Mouse (Mus musculus): ENCODE results near the gene Usp50. TPM values are rescaled to one million over a fixed set of nuclear protein-coding genes. Genes with fewer than 3 reads are reported as not detected.
A peak's percentile ranks its signal among the peaks of the same experiment; 100 is the strongest.

The Usp50 gene
- polyA plus RNA-seq, 1 experiment from 2014 or later, result 3.7 TPM

DNA sequence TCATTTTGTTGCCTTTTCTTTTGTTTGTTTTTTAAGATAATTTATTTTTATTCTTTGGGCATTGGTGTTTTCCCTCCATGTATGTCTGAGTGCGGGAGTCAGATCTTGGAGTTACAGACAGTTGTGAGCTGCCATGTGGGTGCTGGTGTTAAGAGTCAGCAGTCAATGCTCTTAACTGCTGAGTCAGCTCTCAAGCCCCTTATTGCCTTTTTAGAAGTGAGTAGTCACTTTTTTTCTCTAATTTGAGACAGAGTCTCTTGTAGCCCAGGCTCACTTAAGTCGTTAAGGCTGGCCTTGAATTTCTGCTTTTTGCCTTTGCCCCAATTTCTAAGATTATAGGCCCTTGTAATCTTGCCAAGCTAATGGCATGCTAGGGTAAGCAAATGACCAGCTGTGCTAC is 52.8 kb downstream of the Usp50 start:
- 96% methylated on average over 2 of the region's 2 CpGs for WGBS
- H3K36me3 ChIP-seq, result peaks cover 54% of the 10 kb centered on the region
- no peaks in the 10 kb centered on the region for H3K27me3 ChIP-seq (replicated peaks)
- no peak overlapping the region for H3K4me2 ChIP-seq (replicated peaks)
- no peak overlapping the region for H3K27ac ChIP-seq
- no peaks in the 10 kb centered on the region for H3K4me1 ChIP-seq
- no peak overlapping the region for H3K9ac ChIP-seq
- no peak overlapping the region for H3K4me3 ChIP-seq
- no peaks in the 10 kb centered on the region for H3K9me3 ChIP-seq
- no peak for ATAC-seq (ENCODE audit: low FRiP score, low read depth)

DNA sequence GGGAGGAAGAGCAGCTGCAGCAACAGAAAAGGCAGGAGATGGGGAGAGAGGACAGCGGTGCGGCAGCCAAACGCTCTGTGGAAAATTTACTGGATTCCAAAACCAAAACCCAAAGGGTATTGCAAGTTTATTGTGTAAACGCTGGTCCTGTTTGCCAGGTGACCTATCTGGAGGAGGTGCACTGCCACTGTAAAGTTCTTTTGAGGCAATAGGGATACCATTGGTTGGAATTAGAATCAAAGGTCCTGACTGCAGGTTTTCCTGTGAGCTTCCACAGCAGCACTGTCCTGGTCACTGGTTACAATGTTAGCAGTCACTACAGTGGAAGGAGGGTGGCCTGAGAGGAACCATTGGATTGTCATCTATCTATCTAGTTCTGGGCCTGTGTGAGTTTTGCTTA is 54.1 kb downstream of the Usp50 start:
- H3K4me1 ChIP-seq, result no peaks in the 10 kb centered on the region
- H3K36me3 ChIP-seq, result peaks cover 44% of the 10 kb centered on the region
- H3K9ac ChIP-seq, result no peak overlapping the region
- H3K4me2 ChIP-seq (replicated peaks), result no peak overlapping the region
- H3K4me3 ChIP-seq, result no peak overlapping the region
- no peaks in the 10 kb centered on the region for H3K9me3 ChIP-seq
- H3K27ac ChIP-seq, result no peak overlapping the region
- H3K27me3 ChIP-seq (replicated peaks), result no peaks in the 10 kb centered on the region
- no peak for ATAC-seq (ENCODE audit: low FRiP score, low read depth)
- WGBS, result 97% methylated on average over 4 of the region's 4 CpGs

GRCm38 (mm10) chr2:126712950-126713349 is 70.3 kb downstream of the Usp50 start:
- H3K4me3 ChIP-seq, result no peak overlapping the region
- no peak overlapping the region for H3K27ac ChIP-seq
- ATAC-seq (ENCODE audit: low FRiP score, low read depth), result no peak
- peaks cover 7% of the 10 kb centered on the region for H3K4me1 ChIP-seq
- no peak overlapping the region for H3K9ac ChIP-seq
- no peak overlapping the region for H3K4me2 ChIP-seq (replicated peaks)
- no peaks in the 10 kb centered on the region; the same call in 1 of the 2 replicates for H3K36me3 ChIP-seq
- no peaks in the 10 kb centered on the region for H3K27me3 ChIP-seq (replicated peaks)
- no peaks in the 10 kb centered on the region for H3K9me3 ChIP-seq

DNA sequence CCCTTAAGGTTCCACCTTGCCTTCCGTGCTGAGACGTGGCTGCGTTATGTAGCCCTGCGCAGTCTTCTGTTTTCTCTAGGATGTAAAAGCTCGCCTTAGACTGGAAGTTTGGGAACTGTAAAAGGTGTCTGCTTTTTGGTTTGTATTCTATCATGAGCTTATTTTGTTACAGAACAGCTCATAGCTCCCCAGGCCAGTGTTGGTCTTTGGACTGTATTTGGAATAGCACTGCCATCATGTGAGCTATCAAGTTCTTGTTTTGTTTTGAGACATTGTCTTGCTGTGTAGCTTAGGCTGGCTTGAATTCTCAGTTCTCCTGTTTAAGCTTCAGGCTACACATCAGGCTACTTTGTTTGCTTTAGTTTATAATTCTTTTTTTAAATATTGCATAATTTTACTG is 70.7 kb downstream of the Usp50 start:
- H3K4me3 ChIP-seq, result no peak overlapping the region
- H3K27ac ChIP-seq, result no peak overlapping the region
- H3K9ac ChIP-seq, result no peak overlapping the region
- no peak overlapping the region for H3K4me2 ChIP-seq (replicated peaks)
- ATAC-seq (ENCODE audit: low FRiP score, low read depth), result no peak
- WGBS, result 96% methylated on average over 5 of the region's 5 CpGs
- peaks cover 9% of the 10 kb centered on the region for H3K4me1 ChIP-seq
- H3K9me3 ChIP-seq, result no peaks in the 10 kb centered on the region
- H3K36me3 ChIP-seq, result no peaks in the 10 kb centered on the region; the same call in 1 of the 2 replicates
- H3K27me3 ChIP-seq (replicated peaks), result no peaks in the 10 kb centered on the region

- Histone ChIP-seq H3K9me3 (no peaks in the 10 kb centered on the region), H3K27me3 (replicated peaks) (no peaks in the 10 kb centered on the region), H3K4me3 (no peak overlapping the region), H3K36me3 (no peaks in the 10 kb centered on the region; the same call in 1 of the 2 replicates), H3K27ac (no peak overlapping the region), H3K4me2 (replicated peaks) (peak overlapping the region; percentile 63), H3K4me1 (peaks cover 9% of the 10 kb centered on the region), H3K9ac (no peak overlapping the region)
- WGBS, result 88% methylated on average over 4 of the region's 4 CpGs
- ATAC-seq (ENCODE audit: low FRiP score, low read depth), result no peak
These were observed 74.9 kb downstream of the Usp50 start for GRCm38 (mm10) chr2:126708361-126708760.

DNA sequence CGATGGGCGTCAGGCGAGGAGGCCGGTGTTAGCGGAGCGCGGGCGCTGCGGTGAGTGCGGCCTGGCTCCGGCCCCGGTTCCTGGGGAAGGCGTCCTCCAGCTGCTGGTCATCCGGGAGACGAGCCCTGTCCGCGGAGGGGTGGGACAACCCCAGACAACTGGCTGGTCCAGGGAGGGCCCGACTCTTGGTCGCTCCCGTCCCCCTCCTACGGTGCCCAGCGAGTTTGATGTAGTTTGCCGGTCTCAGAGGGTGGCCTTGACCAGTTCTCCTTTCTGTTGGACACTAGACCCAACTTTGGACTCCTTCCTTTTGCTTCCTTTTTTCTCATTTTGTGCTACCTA is 75.9 kb downstream of the Usp50 start:
- Histone ChIP-seq H3K27ac (peak overlapping the region; percentile 67), H3K9ac (peak overlapping the region; percentile 80), H3K27me3 (replicated peaks) (no peaks in the 10 kb centered on the region), H3K9me3 (no peaks in the 10 kb centered on the region), H3K4me1 (peaks cover 9% of the 10 kb centered on the region), H3K4me3 (peak overlapping the region; percentile 73), H3K36me3 (no peaks in the 10 kb centered on the region; the same call in 1 of the 2 replicates), H3K4me2 (replicated peaks) (peak overlapping the region; percentile 63)
- under 1% methylated on average over 23 of the region's 23 CpGs for WGBS
- ATAC-seq (ENCODE audit: low FRiP score, low read depth), result peak; percentile 86

GRCm38 (mm10) chr2:126706759-126707437 is 76.4 kb downstream of the Usp50 start, which contains the start of gene Usp8:
Gene Usp8, plus strand, starts transcription at chr2:126707328.
- 3% methylated on average over 47 of the region's 47 CpGs for WGBS
- Histone ChIP-seq H3K9ac (peak within 1 kb of the TSS; percentile 80), H3K4me2 (replicated peaks) (peak within 1 kb of the TSS; percentile 63), H3K4me3 (peak within 1 kb of the TSS; percentile 73), H3K4me1 (peaks cover 9% of the 10 kb centered on the region), H3K36me3 (no peaks in the 10 kb centered on the region; the same call in 1 of the 2 replicates), H3K27ac (peak within 1 kb of the TSS; percentile 67), H3K9me3 (no peaks in the 10 kb centered on the region), H3K27me3 (replicated peaks) (0 out of 2 replicates have a peak, but pooled peaks cover 2% of the 10 kb centered on the region)
- ATAC-seq (ENCODE audit: low FRiP score, low read depth), result peak; percentile 100

GRCm38 (mm10) chr2:126695285-126695684 is 88.0 kb downstream of the Usp50 start:
- no peak overlapping the region for H3K9ac ChIP-seq
- H3K9me3 ChIP-seq, result no peaks in the 10 kb centered on the region
- H3K4me2 ChIP-seq (replicated peaks), result no peak overlapping the region
- H3K4me3 ChIP-seq, result no peak overlapping the region
- WGBS, result 84% methylated on average over 6 of the region's 6 CpGs
- H3K4me1 ChIP-seq, result no peaks in the 10 kb centered on the region
- H3K27me3 ChIP-seq (replicated peaks), result no peaks in the 10 kb centered on the region
- no peak overlapping the region for H3K27ac ChIP-seq
- H3K36me3 ChIP-seq, result no peaks in the 10 kb centered on the region
- ATAC-seq (ENCODE audit: low FRiP score, low read depth), result no peak

GRCm38 (mm10) chr2:126691290-126691689 is 92.0 kb downstream of the Usp50 start:
- ATAC-seq (ENCODE audit: low FRiP score, low read depth), result no peak
- Histone ChIP-seq H3K27ac (no peak overlapping the region), H3K9me3 (no peaks in the 10 kb centered on the region), H3K4me1 (no peaks in the 10 kb centered on the region), H3K4me3 (no peak overlapping the region), H3K9ac (no peak overlapping the region), H3K4me2 (replicated peaks) (no peak overlapping the region), H3K36me3 (no peaks in the 10 kb centered on the region), H3K27me3 (replicated peaks) (no peaks in the 10 kb centered on the region)
- 83% methylated on average over 3 of the region's 3 CpGs for WGBS

DNA sequence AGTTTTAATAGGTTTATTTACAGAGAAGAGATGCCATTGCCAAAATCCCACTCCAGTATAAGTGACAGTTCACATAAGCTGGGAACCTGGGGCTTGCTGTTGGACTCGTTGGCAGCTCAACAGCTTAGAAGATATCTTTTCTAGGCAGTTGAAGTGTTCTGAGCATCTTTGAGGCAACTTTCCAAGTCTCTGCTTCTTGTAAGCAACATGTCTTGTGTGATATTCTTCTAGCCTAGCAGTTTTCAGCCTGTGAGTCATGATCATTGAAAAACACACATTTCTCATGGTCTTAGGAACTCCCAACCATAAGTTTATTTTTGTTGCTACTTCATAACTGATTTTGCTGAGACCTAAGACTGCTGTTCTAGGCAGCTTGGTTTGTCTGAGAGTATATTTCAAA is 100.3 kb downstream of the Usp50 start:
- Histone ChIP-seq H3K9me3 (peaks cover 5% of the 10 kb centered on the region), H3K4me1 (no peaks in the 10 kb centered on the region), H3K4me3 (no peak overlapping the region), H3K9ac (no peak overlapping the region), H3K27me3 (replicated peaks) (no peaks in the 10 kb centered on the region), H3K4me2 (replicated peaks) (no peak overlapping the region), H3K27ac (no peak overlapping the region), H3K36me3 (peaks cover 17% of the 10 kb centered on the region)
- ATAC-seq (ENCODE audit: low FRiP score, low read depth), result no peak
- WGBS, result 90% methylated on average over 1 of the region's 1 CpGs

GRCm38 (mm10) chr2:126682333-126682732 is 100.9 kb downstream of the Usp50 start:
- H3K9me3 ChIP-seq, result peaks cover 5% of the 10 kb centered on the region
- H3K4me2 ChIP-seq (replicated peaks), result no peak overlapping the region
- H3K27ac ChIP-seq, result no peak overlapping the region
- H3K4me1 ChIP-seq, result no peaks in the 10 kb centered on the region; the same call in 1 of the 2 replicates
- H3K4me3 ChIP-seq, result no peak overlapping the region
- peaks cover 17% of the 10 kb centered on the region for H3K36me3 ChIP-seq
- ATAC-seq (ENCODE audit: low FRiP score, low read depth), result no peak
- no peak overlapping the region for H3K9ac ChIP-seq
- WGBS, result 88% methylated on average over 2 of the region's 2 CpGs
- H3K27me3 ChIP-seq (replicated peaks), result no peaks in the 10 kb centered on the region

DNA sequence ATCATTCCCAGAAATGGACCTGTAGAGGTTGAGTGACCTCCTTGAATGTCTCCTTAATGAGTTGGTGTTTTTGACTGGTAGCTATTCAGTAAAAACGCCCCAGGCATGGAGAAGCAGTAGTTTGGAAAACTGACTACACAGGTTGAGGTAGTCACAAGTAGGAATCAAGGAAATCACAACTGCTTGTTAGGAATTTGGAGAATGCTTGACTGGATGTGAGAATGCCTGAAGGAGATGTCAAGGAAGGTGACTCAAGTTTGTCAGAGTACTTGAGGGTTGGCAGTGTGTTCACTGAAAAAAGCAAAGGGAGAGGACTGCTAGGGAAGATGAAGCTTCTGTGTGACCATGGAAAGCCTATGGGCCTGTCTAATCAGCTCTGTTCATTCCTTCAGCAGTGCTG is 105.9 kb downstream of the Usp50 start:
- no peak overlapping the region for H3K4me3 ChIP-seq
- WGBS, result 100% methylated on average over 1 of the region's 1 CpGs
- peaks cover 22% of the 10 kb centered on the region for H3K4me1 ChIP-seq
- H3K9me3 ChIP-seq, result peaks cover 5% of the 10 kb centered on the region
- no peak overlapping the region for H3K4me2 ChIP-seq (replicated peaks)
- no peak overlapping the region for H3K9ac ChIP-seq
- ATAC-seq (ENCODE audit: low FRiP score, low read depth), result no peak
- H3K27me3 ChIP-seq (replicated peaks), result no peaks in the 10 kb centered on the region
- no peak overlapping the region for H3K27ac ChIP-seq
- H3K36me3 ChIP-seq, result peaks cover 10% of the 10 kb centered on the region; the same call in 1 of the 2 replicates

DNA sequence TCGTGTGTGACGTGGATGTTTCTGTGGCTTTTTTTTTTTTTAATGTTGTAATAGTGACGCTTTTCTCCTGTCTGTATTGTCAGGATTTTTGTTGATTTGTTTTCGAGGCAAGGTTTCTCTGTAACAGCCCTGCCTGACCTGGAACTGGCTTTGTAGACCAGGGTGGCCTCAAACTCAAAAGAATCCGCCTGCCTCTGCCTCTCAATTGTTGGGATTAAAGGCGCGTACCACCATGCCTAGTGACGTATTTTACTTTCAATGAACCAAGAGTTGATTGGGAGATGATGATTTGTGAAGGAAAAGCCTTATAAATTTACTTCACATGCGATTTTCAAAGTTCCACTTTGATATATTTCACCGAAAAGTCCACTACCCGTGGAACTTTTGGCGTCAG is 107.2 kb downstream of the Usp50 start, which contains the start of gene Gabpb1:
Gene Gabpb1 (minus strand): TSS at position 216 of the 394 bp plus-strand sequence.
- H3K27ac ChIP-seq, result peak within 1 kb of the TSS; percentile 99
- peak within 1 kb of the TSS; percentile 99 for H3K9ac ChIP-seq
- peak within 1 kb of the TSS; percentile 67 for H3K4me2 ChIP-seq (replicated peaks)
- H3K4me3 ChIP-seq, result peak within 1 kb of the TSS; percentile 99
- H3K4me1 ChIP-seq, result peaks cover 24% of the 10 kb centered on the region
- peaks cover 8% of the 10 kb centered on the region; the same call in 1 of the 2 replicates for H3K36me3 ChIP-seq
- WGBS, result 23% methylated on average over 12 of the region's 12 CpGs
- H3K27me3 ChIP-seq (replicated peaks), result no peaks in the 10 kb centered on the region
- H3K9me3 ChIP-seq, result peaks cover 5% of the 10 kb centered on the region
- ATAC-seq (ENCODE audit: low FRiP score, low read depth), result no peak

Measured in neural tube, embryonic 12.5 days (tissue).